Mouse (Mus musculus) testis, postnatal 14 days (tissue): ENCODE data around the gene Kazn.
A peak's percentile ranks its signal among the peaks of the same experiment; 100 is the strongest.

Experiments used
- DNase-seq: peaks from one replicate; pipeline ENCODE4 v3.0.0; 2021; ENCODE audit warnings: low spot score

Kazn gene

DNA sequence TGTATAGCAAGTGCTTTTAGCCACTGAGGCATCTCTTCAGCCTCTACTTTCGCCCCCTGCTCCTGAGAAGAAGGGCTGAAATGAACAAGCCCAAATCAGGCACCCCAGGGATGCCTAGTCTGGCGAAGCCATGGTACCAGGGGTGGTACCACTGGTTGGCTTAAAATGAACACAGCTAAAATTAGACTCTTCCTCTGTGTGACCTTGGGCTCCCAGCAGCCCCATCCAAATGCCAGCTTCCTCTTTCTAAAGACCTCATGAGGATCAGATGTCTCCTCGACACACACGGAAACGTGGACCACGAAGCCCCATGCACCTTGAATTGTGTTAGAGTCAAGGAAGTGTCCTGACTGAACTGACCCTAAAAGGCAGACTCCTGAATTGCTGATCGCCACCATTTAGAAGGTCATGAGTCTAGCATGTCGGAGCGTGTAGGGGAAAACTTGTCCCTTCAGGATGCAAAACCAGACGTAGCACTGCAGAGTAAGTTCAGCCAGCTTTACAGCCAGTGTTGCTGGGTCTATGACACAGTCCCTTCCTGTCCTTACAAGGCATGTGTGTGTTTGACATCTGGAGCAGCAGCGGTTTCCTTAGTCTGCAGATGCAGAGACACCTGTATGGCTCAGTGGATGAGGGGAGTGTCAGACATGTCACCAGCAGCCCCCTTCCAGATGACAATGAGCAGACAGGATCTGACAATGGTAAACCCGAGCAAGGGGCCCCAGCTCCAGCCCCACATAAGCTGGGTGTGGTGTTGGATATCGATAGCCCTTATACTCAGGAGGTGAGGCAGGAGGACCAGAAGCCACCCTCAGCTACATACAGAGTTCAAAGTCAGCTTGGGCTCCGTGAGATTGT, 159.3 kb downstream of the Kazn start:
- no peak for DNase-seq

DNA sequence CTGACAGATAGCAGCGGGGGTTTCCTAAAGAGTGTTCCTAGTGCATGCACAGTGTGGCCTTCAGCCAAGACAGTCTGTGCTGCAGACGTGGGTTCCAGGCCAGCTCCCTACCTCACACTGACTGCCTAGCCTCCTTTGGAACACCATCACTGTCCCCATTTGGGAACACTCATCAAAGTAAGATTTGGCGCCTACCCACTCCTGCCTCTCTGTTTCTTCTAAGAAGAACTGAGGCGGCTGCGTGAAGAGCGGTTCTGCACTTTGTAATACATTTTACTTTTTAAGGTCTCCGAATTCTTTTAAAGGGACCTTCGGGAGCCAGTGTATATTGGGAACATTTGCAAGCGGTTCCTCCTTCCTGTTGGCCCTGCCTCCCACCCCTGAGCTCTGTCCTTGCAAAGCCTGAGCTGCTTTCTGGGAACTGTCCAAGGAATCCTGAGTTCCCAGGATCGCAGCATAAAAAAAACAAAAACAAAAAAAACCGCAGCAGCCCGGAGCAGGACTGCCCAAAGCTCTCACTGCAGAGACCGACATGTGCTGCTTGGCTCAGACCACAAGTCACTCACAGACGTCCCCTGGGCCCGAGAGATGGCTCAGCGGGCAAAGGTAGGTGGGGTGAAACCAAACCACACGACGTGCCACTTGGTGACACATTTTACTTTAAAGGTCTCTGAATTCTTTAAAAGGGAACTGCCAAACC, 161.5 kb downstream of the Kazn start:
- DNase-seq: peak; percentile 62

DNA sequence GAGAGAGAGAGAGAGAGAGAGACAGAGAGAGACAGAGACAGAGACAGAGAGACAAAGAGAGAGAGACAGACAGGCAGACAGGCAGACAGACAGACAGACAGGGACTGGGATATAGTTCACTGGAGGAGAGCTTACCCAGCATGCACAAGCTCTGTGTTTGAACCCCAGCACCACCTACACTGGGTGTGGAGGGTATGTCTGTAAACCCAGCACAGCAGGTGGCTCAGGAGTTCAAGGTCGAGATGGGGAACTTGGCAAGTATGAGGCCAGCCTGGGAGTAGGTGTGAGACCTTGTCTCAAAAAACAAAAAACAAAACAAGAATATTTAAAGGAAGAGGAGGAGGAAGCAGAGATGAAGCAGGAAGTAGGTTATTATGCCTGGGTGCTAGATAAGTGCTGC, 162.3 kb downstream of the Kazn start:
- no peak for DNase-seq

DNA sequence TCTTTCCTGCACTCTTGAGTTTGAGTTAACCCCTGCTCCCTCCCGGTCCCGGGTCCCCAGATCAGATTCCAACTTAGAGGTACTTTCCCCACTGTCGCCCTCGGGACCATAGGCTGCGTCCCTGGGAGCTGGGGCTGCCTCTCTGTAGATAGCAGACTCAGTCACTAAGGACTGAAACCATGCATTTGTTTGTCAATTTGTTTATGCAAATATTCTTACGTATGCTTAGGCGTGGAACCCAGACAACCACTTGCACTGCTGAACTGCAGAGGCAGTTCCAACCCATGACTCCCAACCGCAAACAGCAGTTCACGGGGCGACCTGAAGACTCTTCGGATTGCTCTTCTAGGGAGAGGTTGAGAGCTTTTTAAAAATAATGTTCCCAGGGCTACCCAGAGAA, 163.3 kb downstream of the Kazn start:
- DNase-seq: no peak

DNA sequence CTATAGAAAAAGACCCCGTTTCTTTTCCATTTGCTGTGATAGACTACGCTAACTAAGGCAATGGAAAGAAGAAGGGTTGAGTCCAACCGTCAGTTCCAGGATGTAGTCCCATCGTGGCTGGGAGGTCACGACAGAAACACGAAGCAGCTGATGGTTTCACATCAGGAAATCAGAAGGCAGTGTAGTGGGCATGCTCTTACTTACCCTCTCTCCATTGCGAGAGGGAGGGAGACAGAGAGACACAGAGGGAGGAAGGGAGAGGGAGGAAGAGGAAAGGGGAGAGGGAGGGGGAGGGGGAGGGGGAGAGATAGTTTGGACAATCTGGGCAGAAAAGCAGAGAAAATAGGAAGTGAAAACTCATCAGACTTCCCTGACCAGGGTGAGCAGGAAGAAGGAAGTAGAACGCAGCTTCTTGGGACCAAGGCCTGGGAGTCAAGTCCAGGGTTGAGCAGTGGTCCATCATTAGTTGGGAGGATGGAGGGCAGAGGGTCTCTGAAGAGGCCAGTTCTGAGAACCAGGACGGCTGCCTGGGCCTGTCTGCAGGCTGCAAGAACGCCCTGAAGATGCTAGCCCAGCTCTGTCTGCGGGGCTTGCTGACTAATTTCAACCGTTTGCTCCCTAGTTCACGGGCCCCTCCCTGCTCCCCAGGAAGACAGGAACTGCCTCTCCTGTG, 165.0 kb downstream of the Kazn start:
- DNase-seq: no peak

DNA sequence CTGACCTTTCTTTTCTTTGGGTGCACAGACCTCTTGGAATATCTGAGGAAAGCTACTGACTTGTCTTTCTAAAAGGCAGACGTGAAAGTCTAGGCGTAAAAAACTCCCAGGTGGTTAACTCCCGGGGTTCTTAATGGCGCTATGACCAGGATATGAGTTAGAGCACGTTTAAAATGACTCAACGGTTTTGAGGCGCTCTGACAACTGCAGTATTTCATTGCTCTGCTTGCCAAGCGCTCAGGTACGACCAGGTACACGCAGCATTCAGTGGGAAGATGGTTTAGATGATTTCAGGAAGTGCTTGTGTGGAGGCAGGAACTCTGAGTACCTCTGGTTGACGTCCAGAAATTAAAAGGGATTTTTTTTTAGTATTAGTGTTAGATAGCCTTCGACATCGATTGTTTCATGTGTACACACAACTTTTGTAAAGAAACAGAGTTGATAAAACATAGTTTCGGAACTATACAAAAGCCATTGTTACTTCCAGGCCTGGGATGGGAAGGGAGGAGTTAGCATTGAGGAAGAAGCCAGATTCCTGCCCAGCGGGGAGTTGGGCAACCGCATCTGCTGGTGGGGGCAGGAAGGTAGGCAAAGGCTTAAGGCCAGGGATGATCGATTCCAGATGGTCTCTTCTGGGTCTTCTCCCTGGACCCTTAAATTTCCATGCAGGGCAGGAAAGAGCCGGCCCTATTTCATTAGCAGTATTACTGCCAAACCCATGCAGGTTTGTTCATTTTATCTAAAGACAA, 167.8 kb downstream of the Kazn start:
- DNase-seq: no peak

DNA sequence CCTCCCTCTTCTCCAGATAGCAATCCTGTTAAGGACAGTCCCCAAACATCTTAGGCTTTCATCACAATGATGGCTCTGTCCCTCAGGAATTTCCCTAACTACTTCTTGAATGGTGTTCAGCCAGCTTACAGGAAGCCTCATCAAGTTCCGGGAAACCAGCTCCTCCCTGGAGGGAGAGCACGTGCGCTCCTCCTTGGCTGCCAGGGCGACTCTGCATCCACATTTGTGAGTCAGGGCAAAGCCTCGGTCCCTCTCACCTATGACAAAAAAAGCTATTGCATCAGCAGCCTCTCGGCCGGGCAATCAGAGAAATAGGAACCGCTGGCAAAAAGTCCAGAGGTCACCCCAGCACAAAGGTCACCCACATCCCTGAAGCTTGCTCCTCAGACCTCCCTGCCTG, 168.4 kb downstream of the Kazn start:
- DNase-seq: no peak

DNA sequence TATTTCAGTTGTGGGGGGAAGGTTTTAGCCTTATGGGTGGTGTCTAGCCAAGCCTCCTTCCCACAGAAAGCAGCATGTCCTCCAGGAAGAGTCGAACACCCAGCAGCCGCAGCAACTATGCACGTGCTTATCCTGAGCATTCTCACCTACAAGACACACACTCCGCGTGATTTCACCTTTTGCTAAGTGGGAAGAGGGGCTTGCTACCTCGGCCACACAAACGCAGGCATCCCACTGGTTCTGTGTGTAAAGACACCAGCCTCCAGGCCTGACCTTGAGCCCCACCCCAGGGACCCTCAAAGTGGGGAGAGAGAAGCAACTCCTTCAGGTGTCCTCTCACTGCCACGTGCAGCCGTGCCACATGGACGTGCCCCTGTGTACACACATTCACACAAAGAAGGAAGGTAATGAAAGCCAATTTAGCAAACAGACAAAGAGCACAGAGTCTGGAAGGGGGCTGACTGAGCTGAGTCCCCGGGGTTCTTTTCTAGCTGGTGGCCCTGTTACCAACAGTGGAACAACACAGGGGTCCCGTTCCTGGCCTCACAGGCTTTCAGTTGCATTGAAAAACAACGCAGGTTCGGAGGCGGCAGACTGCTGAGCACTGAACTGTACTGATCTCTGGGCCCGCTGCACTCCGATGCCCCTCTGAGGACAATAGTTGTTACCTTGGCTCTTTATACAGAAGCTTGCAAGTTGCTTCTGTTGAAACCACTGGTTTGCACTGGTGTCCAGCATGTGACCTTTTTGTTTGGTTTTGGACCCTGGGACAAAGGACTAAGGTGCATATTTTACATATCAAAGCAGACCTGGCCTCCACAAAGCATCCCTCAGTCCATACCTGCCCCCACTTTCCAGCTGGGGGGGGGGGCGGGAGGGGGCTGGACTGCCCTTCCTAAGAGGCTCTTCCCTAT, 170.0 kb downstream of the Kazn start:
- no peak for DNase-seq

DNA sequence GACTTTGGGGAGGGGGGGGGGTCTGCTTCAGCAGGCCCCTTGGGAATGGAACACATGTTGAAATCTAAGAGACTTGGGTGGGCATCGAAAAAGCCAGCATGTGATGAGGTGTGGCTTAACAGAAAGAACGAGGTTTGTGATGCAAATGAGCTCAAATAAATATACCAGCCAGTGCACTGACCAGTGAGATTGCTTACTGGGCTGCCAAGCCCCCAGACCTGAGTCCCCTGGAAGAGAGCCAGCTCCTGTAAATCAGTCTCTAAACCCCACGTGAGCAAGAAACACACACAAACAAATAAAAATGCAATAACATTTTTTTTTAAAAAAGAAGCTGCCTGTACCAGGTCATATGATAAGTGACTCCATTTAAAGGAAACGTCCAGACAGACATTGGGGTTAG, 172.6 kb downstream of the Kazn start:
- no peak for DNase-seq

DNA sequence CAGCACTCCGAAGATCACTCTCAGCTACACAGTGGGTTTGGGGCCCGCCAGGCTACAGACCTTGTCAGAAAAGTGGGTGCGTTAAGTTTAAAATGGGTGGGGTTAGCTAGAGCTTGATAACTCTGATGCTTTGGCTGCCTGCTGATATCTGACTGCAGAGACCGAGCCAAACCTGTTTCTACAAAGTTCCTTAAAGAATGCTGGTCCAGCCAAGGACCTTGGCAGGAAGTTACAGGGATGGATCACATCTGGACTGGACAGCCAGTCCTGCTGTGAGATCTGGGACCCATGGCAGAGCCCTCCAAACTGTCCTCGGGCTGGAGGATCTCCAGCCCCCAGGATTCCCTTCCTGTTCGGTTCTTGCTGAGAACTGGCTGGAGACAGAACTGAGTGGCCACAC, 173.4 kb downstream of the Kazn start:
- DNase-seq: no peak

DNA sequence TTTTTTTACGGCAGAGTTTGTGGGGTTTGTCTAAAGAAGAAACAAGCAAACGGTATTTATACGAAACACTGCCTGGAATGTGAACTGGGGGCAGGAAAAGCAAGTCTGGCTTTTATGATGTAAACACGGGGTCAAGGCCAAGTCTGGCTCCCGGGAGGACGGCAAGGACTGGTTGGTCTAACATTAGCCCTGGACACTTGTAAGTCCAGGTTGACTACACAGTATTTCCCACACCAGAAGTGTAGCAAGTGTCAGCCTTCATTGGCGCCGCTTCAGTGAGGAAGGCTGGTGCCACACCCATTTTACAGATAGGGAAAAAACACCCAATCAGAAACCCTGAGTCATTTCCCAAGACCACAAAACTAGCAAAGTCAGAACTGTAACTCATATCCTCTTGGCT, 173.9 kb downstream of the Kazn start:
- no peak for DNase-seq

DNA sequence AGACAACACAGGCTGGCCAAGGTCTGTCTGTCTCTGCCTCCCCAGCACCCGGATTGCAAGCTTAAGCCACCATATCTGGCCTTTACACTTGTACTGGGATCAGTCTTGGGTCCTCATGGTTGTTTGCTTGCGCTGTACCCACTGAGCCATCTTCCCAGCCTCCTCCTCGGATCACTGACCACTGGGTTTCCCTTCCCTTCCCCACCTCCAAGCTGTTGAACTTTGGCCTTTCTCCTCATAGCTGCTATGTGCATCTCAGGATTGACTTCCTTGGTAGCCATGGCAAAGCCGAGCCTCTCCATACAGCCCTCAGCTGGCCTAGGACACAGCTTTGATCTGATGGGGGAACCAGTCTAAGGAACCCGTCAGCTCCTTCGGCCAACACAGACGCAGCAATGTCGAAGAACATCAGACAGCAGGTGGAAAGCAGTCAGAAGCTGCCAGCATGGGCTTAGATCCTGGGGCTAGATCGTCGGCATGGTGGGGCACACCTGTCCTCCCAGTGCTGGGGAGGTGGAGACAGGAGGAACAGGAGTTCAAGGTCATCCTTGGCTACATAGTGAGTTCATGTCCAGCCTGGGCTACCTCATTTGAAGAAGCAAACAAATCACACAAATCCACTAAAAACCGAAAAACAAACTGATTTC, 174.5 kb downstream of the Kazn start:
- no peak for DNase-seq

DNA sequence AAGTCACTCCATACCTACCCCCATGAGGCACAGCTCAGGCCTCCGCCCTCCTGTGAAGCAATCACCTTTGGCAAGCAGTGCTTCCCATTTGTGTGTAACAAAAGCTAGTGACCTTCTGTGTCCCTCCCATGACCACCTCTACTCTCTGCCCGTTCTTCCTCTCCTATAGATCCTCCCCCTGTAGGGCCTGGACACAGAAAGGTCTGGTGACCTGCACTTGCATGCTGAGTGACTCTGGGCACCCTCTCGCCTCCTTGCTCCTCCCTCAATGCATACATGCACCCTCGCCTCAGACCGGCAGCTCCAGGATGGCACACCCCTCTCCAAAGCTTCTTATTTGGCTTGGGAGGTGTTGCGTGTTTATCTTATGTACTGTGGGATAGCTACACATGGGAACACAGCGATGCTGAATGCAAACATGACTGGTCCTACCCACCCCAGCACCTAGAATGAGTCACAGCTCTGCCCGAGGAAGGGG, 176.1 kb downstream of the Kazn start:
- DNase-seq: no peak

DNA sequence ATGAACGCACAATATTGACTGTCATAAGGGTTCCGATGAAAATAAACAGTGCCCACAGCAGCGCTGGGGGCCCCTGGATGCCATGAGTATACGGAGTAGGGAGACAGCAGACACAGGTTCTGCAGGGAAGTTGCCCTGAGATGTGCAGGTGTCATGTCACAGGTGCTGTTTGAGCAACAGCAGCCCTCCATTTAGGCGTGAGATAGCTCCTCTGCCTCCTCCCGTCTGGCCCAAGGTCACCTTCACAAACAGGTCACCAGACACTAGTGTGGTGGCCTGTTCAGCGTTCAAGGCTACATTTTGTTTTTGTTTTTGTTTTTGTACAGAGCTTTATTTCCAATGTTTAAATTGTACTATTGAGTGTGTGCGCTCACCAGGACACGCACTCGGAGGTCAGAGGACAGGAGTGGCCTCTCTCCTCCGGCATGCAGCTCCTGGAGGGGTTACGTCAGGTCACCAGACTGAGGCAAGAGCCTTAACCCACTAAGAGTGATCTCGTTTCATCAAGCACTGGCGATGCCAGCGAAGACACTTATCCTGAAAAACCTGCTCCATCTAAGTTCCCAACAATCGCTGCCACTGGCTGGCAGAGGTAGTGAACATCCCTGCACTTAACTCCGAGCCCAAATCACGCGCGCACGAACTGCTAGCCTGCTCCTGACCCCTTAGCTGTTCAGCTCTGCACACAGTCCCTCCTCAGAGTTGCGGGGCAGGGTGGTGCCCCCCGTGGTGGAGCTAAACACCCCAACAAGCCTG, 177.5 kb downstream of the Kazn start:
- DNase-seq: no peak

DNA sequence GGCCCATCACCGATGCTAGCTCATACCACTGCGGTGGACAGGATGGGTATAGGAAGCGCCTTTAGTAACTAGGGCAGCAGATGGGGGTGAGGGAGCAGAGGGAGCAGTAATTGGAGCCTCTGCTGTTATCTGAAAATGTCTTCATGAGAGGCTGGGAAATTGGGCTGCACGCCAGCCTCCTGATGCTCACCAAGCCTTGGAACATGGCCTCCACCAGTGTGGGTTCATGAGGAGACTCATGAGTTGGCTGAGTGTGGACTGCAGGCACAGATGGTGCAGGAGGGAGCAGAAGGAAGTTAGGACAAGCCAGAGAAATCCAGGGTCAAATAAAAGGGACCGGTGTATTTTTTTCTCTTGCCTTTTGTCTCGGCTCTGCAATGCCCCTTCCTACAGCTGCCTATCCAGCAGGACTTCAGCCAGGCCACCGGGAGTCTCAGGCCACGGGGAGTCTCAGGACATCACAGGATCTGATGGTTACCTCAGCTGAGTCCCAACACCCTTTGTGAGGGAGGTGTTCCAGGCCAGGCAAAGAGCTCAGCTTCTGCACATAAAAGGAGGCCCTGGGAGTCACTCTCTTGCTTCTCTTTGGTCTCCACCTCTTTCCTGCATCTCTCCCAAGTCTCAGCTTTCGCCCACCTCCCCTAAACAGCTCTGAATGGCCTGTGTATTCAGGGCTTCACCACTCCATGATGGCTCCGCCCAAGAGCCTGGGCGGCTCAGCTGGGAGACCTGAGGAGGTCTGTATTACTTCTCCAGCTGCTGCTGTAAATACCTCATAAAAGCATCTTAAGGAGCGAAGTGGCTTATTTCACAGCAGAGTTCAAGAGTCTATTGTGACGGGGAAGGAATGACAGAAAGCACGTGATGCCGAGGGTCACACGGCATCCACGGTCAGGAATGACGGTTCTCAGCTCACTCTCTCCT, 178.5 kb downstream of the Kazn start:
- no peak for DNase-seq

DNA sequence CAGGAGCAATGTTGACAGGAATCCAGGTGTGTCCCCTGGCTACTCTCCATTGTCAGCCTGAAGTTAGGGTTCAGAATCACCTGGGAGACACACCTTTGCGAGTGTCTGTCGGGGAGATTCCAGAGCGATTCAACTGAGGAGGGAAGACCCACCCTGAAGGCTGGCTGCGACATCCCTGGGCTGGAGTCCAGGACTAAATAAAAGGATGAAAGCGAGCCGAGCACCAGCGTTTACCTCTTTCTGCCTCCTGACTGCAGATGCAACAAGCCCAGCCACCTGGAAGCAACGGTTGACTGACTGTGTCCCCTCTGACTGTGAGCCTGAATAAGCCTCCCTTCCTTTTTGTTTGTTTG, 179.4 kb downstream of the Kazn start:
- no peak for DNase-seq

DNA sequence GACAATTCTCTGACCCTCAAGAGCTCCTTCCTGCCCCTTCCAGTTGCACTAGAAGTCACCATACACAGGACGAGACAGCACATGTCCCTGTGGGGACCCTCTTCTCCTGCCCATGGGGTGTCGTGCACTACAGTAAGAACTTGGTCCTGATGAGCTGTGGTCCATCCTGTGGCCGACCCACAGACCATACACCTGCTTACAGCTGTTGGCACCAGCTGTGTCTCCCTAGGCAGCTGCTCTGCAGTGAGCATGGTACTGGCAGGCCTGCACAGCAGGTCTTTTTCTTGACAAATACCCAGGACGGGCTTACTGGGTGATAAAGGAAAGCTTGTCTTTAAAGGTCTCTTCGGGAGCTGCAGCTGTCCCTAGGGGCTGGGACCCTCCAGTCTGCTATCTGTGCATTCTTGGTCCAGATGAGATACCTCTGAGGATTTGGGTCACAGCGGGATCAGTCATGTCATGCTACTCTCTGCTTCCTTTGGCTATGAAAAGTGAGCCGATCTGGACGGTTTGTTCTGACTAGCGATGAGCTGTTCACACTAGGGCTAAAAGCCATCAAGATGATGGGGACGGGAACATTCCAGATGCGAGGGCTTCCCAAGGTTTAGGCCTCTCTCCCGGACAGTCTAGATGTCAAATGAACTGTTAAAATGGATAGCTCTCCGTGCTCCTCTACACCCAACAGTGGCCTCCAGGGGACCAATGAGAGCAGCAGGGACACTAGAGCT, 179.9 kb downstream of the Kazn start:
- no peak for DNase-seq

DNA sequence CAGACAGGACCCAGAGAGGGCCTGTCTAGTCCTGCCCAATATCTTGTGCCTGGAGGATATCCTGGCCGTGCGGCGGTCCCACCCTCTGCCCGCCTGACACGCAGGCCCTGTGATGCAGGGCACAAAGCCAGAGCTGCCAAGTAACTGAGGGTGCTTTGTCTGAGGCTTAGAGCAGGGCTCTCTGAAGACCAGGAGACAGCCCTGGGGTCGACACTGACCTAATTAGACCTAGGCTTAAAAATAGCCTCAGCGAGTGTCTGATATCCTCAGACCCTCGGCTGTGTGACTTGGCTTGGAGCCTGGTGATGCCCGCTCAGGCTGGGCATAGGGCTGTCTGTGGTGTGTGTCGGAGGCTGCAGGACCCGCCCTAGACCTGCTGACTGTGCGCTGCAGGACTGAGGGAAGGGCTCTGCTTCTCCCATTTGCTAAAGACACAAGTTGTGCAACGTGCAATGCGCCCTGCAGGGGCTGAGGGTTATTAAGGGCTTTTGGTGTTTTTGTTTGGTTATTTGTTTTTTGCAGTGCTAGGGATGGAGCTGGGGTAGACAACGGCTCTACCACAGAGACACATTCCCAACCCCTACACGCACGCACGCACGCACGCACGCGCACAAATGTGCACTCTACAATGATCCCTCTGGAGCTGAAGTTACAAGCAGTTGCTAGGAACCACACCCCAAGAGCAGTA, 181.5 kb downstream of the Kazn start:
- DNase-seq: no peak
